ENCODE assay signal across 14 mouse cellular contexts in genomic region chr16:17085636-17086035, GRCm38 (mm10). TPM values are rescaled to one million over a fixed set of nuclear protein-coding genes. Genes with fewer than 3 reads are reported as not detected.
A peak's percentile ranks its signal among the peaks of the same experiment; 100 is the strongest.
DNase-seq lines count a peak whose midpoint lies in the region; ATAC-seq and TF ChIP-seq lines count a peak whose summit lies in the region.
"Had no signal": no experiment of that assay in that cellular context is flagged by ENCODE, and none has a peak within 500 bp of the region (broad histone marks: within the 10 kb centered on the region; RNA-seq: fewer than 3 reads in every experiment).

No protein-coding gene starts in this region.

- peaks cover 68% of the 10 kb centered on the region for H3K36me3 ChIP-seq in heart, postnatal 0 days (replicated peaks; ENCODE audit: control insufficient read depth, insufficient read depth, low read length)
- H3K36me3 ChIP-seq in stomach, embryonic 16.5 days (ENCODE audit: control insufficient read depth, insufficient read depth, low read length): peaks cover 27% of the 10 kb centered on the region

- DNase-seq in heart, adult 11 months: peak; percentile 92
- DNase-seq in heart, postnatal 36 days: no peak
- peak; percentile 45 for DNase-seq in ovary, postnatal 36 days (ENCODE audit: low spot score)
- no peak for DNase-seq in ovary, postnatal 10 days (ENCODE audit: low spot score)
- peak; percentile 12 for DNase-seq in heart, postnatal 0 days (ENCODE audit: low spot score)
- no peak for DNase-seq in right cerebral cortex, postnatal 14 days
- no peak for DNase-seq in left cerebral cortex, adult 9 months (ENCODE audit: low spot score in 2 of 2)
- DNase-seq: cerebellum, adult 9-11 months; forebrain, postnatal 0 days had no signal

- no peak for TF ChIP-seq EP300 in heart, postnatal 0 days (IDR thresholded peaks at IDR 0.05; ENCODE audit: low read depth)

- intact Hi-C loops in heart, postnatal 36 days (cut with DNase I): no loop called here

- H3K27me3 ChIP-seq in heart, postnatal 0 days (ENCODE audit: control insufficient read depth, insufficient read depth, low read length): no peaks in the 10 kb centered on the region
- H3K27me3 ChIP-seq in stomach, embryonic 16.5 days (ENCODE audit: control insufficient read depth, insufficient read depth, low read length): no peaks in the 10 kb centered on the region
- H3K27me3 ChIP-seq: embryonic facial prominence, embryonic 12.5 days; limb, embryonic 15.5 days had no signal

- H3K27ac ChIP-seq in heart, postnatal 0 days (ENCODE audit: low read depth): no peak overlapping the region
- peak overlapping the region; percentile 40; the same call in 1 of the 2 replicates for H3K27ac ChIP-seq in stomach, embryonic 16.5 days (ENCODE audit: low read length)
- H3K27ac ChIP-seq: embryonic facial prominence, embryonic 12.5 days; limb, embryonic 15.5 days had no signal

- no peak overlapping the region for H3K4me3 ChIP-seq in heart, postnatal 0 days (ENCODE audit: low read depth, low read length)
- no peak overlapping the region for H3K4me3 ChIP-seq in stomach, embryonic 16.5 days (replicated peaks; ENCODE audit: low read length)
- H3K4me3 ChIP-seq: embryonic facial prominence, embryonic 12.5 days; limb, embryonic 15.5 days; myocyte had no signal

- no peak for TF ChIP-seq CTCF in heart, postnatal 0 days (IDR thresholded peaks at IDR 0.05; ENCODE audit: low read depth)

- H3K9me3 ChIP-seq in heart, postnatal 0 days (replicated peaks; ENCODE audit: control insufficient read depth, low read length): no peaks in the 10 kb centered on the region
- H3K9me3 ChIP-seq in stomach, embryonic 16.5 days (replicated peaks; ENCODE audit: control insufficient read depth, low read length): no peaks in the 10 kb centered on the region
- H3K9me3 ChIP-seq: embryonic facial prominence, embryonic 12.5 days; limb, embryonic 15.5 days had no signal

- ATAC-seq in heart, postnatal 0 days (ENCODE audit: insufficient read depth, low read depth): peak; percentile 18; the same call in 1 of the 2 replicates
- ATAC-seq in stomach, embryonic 16.5 days (ENCODE audit: insufficient read depth, low FRiP score): no peak; the same call in 1 of the 2 replicates
- ATAC-seq: forebrain, postnatal 0 days had no signal

- WGBS in heart, postnatal 0 days: 60% methylated on average over 4 of the region's 4 CpGs
- WGBS in stomach, embryonic 16.5 days: 71% methylated on average over 4 of the region's 4 CpGs

- 0 out of 2 replicates have a peak, but pooled peaks cover 6% of the 10 kb centered on the region for H3K4me1 ChIP-seq in heart, postnatal 0 days (ENCODE audit: control insufficient read depth, insufficient read depth)
- no peaks in the 10 kb centered on the region for H3K4me1 ChIP-seq in stomach, embryonic 16.5 days (ENCODE audit: control insufficient read depth, insufficient read depth, low read length)
- H3K4me1 ChIP-seq: embryonic facial prominence, embryonic 12.5 days; limb, embryonic 15.5 days had no signal

- no peak overlapping the region for H3K4me2 ChIP-seq in heart, postnatal 0 days (ENCODE audit: low read depth, low read length)
- no peak overlapping the region for H3K4me2 ChIP-seq in stomach, embryonic 16.5 days (ENCODE audit: low read depth, low read length)
- H3K4me2 ChIP-seq: embryonic facial prominence, embryonic 12.5 days; limb, embryonic 15.5 days had no signal

- no peak overlapping the region for H3K9ac ChIP-seq in heart, postnatal 0 days (replicated peaks; ENCODE audit: low read depth, low read length)
- no peak overlapping the region for H3K9ac ChIP-seq in stomach, embryonic 16.5 days (ENCODE audit: low read length)
- H3K9ac ChIP-seq: embryonic facial prominence, embryonic 12.5 days; forebrain, postnatal 0 days; limb, embryonic 15.5 days had no signal

RNA-seq across cellular contexts. Expression of gene Ypel1, which starts 16.1 kb away (rescaled TPM):
- total RNA-seq in heart, postnatal 36 days (2021): 1 to 10 TPM; 1.6 to 2.0 TPM
- total RNA-seq in heart, postnatal 0 days (2014; rRNA removed; ENCODE audit: low replicate concordance): 2.5 and 3.5 TPM in 2 replicates
- polyA plus RNA-seq in heart, postnatal 0 days (2015; fragmentation: Nextera tagmentation; extraction: Ambion mirVana): 7.5 and 8.5 TPM in 2 replicates
- 11.7 and 11.8 TPM in 2 replicates for polyA plus RNA-seq in stomach, embryonic 16.5 days (2015; fragmentation: Nextera tagmentation; extraction: Ambion mirVana)

RNA-seq across cellular contexts. Expression of gene Ppil2, which starts 25.4 kb away (rescaled TPM):
- total RNA-seq in heart, postnatal 36 days (2021): 10 to 100 TPM; 39.7 to 40.4 TPM
- 59.9 and 69.0 TPM in 2 replicates for total RNA-seq in heart, postnatal 0 days (2014; rRNA removed; ENCODE audit: low replicate concordance)
- polyA plus RNA-seq in heart, postnatal 0 days (2015; fragmentation: Nextera tagmentation; extraction: Ambion mirVana): 63.8 and 65.0 TPM in 2 replicates
- 123 and 135 TPM in 2 replicates for polyA plus RNA-seq in stomach, embryonic 16.5 days (2015; fragmentation: Nextera tagmentation; extraction: Ambion mirVana)

RNA-seq across cellular contexts. Expression of gene 2610318N02Rik, which starts 39.3 kb away (rescaled TPM):
- not detected for total RNA-seq in heart, postnatal 36 days (2021)
- total RNA-seq in heart, postnatal 0 days (2014; rRNA removed; ENCODE audit: low replicate concordance): 2.7 and 6.0 TPM in 2 replicates
- 3.8 and 5.1 TPM in 2 replicates for polyA plus RNA-seq in heart, postnatal 0 days (2015; fragmentation: Nextera tagmentation; extraction: Ambion mirVana)
- 19.1 and 21.3 TPM in 2 replicates for polyA plus RNA-seq in stomach, embryonic 16.5 days (2015; fragmentation: Nextera tagmentation; extraction: Ambion mirVana)
- total RNA-seq: heart, adult 18-20 months had no signal

RNA-seq across cellular contexts. Expression of gene Sdf2l1, which starts 46.5 kb away (rescaled TPM):
- total RNA-seq in heart, postnatal 36 days (2021): 10 to 100 TPM; 11.5 to 17.7 TPM
- 18.4 and 22.9 TPM in 2 replicates for total RNA-seq in heart, postnatal 0 days (2014; rRNA removed; ENCODE audit: low replicate concordance)
- polyA plus RNA-seq in heart, postnatal 0 days (2015; fragmentation: Nextera tagmentation; extraction: Ambion mirVana): 12.4 and 20.5 TPM in 2 replicates
- polyA plus RNA-seq in stomach, embryonic 16.5 days (2015; fragmentation: Nextera tagmentation; extraction: Ambion mirVana): 140 and 152 TPM in 2 replicates

RNA-seq across cellular contexts. Expression of gene Ydjc, which starts 58.8 kb away (rescaled TPM):
- total RNA-seq in heart, postnatal 36 days (2021): 1 to 10 TPM; 1.6 to 1.7 TPM
- 1.1 and 7.8 TPM in 2 replicates for total RNA-seq in heart, postnatal 0 days (2014; rRNA removed; ENCODE audit: low replicate concordance)
- 2.4 and 2.5 TPM in 2 replicates for polyA plus RNA-seq in heart, postnatal 0 days (2015; fragmentation: Nextera tagmentation; extraction: Ambion mirVana)
- polyA plus RNA-seq in stomach, embryonic 16.5 days (2015; fragmentation: Nextera tagmentation; extraction: Ambion mirVana): 15.9 and 20.2 TPM in 2 replicates

Comparison
In these comparisons a context has a peak if more than half of its experiments do, and no peak if none do; other contexts are left out.
1. DNase-seq: peak in heart, adult 11 months (single experiment), ovary, postnatal 36 days (single experiment) and heart, postnatal 0 days (single experiment); none in heart, postnatal 36 days (0 of 2), ovary, postnatal 10 days (single experiment), right cerebral cortex, postnatal 14 days (single experiment) and left cerebral cortex, adult 9 months (0 of 2).